ENCODE assay signal across 34 mouse cellular contexts in the genomic region with DNA sequence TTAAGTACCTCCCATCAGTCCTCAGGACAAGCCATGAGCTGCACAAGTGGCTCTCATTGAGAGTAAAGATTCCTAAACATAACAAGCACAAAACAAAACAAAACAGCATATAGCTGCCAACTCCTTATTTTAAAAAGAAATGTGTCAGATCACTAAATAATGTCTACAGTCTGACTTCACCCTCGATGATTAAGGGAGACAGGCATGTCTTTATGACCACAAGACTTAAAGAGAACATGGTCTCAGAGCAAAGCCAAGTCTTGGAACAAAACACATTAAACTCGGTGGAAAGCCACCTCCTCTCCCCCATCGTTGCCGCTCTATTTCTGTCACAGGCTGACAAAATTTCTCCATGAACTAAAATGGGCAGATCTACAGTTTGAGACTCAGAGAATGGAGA. TPM values are rescaled to one million over a fixed set of nuclear protein-coding genes. Genes with fewer than 3 reads are reported as not detected.
"Had no signal": no experiment of that assay in that cellular context is flagged by ENCODE, and none has a peak within 500 bp of the region (broad histone marks: within the 10 kb centered on the region; RNA-seq: fewer than 3 reads in every experiment).

No protein-coding gene starts in this region.

- H3K4me1 ChIP-seq: heart, embryonic 10.5 days; heart, embryonic 12.5 days; hindbrain, embryonic 10.5 days; hindbrain, embryonic 12.5 days; intestine, embryonic 15.5 days; liver, embryonic 13.5 days had no signal

- H3K36me3 ChIP-seq: heart, embryonic 10.5 days; heart, embryonic 12.5 days; hindbrain, embryonic 10.5 days; hindbrain, embryonic 12.5 days; intestine, embryonic 15.5 days; limb, embryonic 10.5 days; limb, embryonic 12.5 days; liver, embryonic 13.5 days had no signal

- H3K9ac ChIP-seq: heart, embryonic 12.5 days; hindbrain, embryonic 12.5 days; hindbrain, embryonic 14.5 days; intestine, embryonic 15.5 days; limb, embryonic 12.5 days; liver, embryonic 13.5 days had no signal

- DNase-seq: gastrocnemius, adult 2 months; gastrocnemius, postnatal 10 days; gastrocnemius, postnatal 25 days; heart, adult 18-20 months; heart, postnatal 10 days; heart, postnatal 4 days; kidney, adult 18-20 months; kidney, adult 8-10 months; kidney, postnatal 14 days; kidney, postnatal 4 days; liver; liver, embryonic 13.5 days had no signal

- H3K4me2 ChIP-seq: heart, embryonic 12.5 days; hindbrain, embryonic 12.5 days; hindbrain, embryonic 14.5 days; intestine, embryonic 15.5 days; limb, embryonic 12.5 days; liver, embryonic 11.5 days; liver, embryonic 13.5 days had no signal

- H3K4me3 ChIP-seq: gastrocnemius, adult 2 months; heart, embryonic 10.5 days; heart, embryonic 12.5 days; hindbrain, embryonic 10.5 days; hindbrain, embryonic 12.5 days; intestine, embryonic 15.5 days; layer of hippocampus, adult 2 months; left cerebral cortex, adult 2 months; limb, embryonic 10.5 days; limb, embryonic 12.5 days; liver, embryonic 13.5 days had no signal

- H3K27ac ChIP-seq: gastrocnemius, adult 2 months; heart, embryonic 10.5 days; hindbrain, embryonic 10.5 days; hindbrain, embryonic 12.5 days; hindbrain, embryonic 14.5 days; intestine, embryonic 15.5 days; layer of hippocampus, adult 2 months; left cerebral cortex, adult 2 months; limb, embryonic 10.5 days; limb, embryonic 12.5 days; liver, embryonic 13.5 days had no signal

- H3K27me3 ChIP-seq: hindbrain, embryonic 12.5 days; intestine, embryonic 15.5 days; liver, embryonic 13.5 days had no signal

- ATAC-seq: hindbrain, embryonic 16.5 days; inflammation-experienced regulatory T-cells, adult 6 months; intestine, embryonic 15.5 days; intestine, postnatal 0 days had no signal

- H3K9me3 ChIP-seq: heart, embryonic 10.5 days; heart, embryonic 12.5 days; hindbrain, embryonic 10.5 days; hindbrain, embryonic 12.5 days; intestine, embryonic 15.5 days; limb, embryonic 10.5 days; limb, embryonic 12.5 days; liver, embryonic 13.5 days had no signal

RNA-seq across cellular contexts. Expression of a gene that starts 1.2 kb away (rescaled TPM):
- total RNA-seq: gastrocnemius, adult 2 months; gastrocnemius, postnatal 10 days; gastrocnemius, postnatal 25 days; gastrocnemius, postnatal 4 days; granulocyte monocyte progenitor cell, adult 5-6 weeks; heart, adult 18-20 months; heart, postnatal 10 days; heart, postnatal 4 days; layer of hippocampus, adult 2 months; layer of hippocampus, postnatal 10 days; layer of hippocampus, postnatal 25 days; left cerebral cortex, adult 2 months; left cerebral cortex, postnatal 36 days had no signal
- polyA plus RNA-seq: frontal cortex, adult 2 months; heart, embryonic 10.5 days; heart, embryonic 12.5 days; heart, embryonic 16.5 days; hindbrain, embryonic 10.5 days; hindbrain, embryonic 14.5 days; inflammation-experienced regulatory T-cells, adult 6 months; limb, embryonic 12.5 days; limb, embryonic 14.5 days; liver, embryonic 11.5 days; liver, embryonic 13.5 days had no signal
